Mouse (Mus musculus) ovary, postnatal 36 days (tissue): ENCODE measurements around the gene Snapc2.

Experiments
- DNase-seq: peaks from one replicate; pipeline ENCODE4 v3.0.0; 2022; ENCODE audit warnings: low spot score, mixed read lengths

The Snapc2 gene

DNA sequence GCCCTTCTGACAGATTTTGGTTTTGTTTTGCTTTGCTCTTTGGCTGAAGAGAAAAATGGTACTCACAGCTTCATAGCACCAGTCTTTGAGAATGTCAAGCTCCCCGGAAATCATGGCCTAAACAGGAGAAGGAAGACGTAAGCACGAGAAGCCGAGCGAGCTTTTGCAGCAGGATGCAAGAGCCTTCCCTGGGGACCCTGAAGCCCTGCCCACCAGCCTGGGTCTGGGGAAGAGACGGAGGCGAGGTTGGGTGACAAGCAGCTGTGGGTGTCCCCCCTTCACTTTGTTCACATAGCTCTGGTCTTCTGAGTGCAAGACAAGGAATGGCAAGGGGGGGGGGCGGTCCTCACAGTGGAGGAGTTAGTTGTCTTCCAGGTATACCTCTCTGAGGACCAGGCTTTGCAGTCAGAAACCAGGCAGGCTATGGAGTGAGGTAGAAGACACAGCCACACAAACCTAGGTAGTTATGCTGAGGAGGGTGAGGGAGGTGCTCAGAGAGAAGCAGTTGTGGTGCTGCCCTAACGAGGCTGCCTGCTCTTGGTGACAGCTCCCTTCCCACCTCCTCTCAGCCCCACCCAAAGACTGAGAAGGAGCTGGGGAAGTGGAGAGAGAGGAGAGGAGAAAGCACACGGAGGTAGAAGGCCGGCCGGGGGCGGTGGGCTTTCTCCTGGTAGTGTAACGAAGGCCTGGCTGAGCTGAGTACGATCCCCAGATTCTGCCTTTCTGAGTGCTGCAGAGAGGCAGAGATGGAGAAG, 12.5 kb downstream of the Snapc2 start:
- no peak for DNase-seq

DNA sequence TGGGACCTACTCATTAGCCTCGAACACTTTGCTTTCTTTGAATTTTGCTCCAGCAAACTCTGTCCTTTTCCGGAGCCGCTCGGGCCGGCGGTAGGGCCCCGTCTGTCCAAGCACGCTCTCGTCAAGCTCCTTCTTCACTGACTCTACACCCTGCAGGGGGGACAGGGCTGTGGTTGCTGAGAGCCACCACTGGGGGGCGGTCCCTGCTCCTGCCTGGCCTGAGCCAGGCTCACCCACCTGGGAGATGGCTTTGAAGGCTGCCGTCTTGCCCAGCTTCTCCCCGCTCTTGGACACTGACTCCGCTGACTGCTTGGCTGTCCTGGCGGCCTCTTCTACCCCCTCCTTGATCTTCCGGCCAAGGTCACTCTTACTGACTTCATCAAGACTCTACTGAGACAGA, 14.7 kb downstream of the Snapc2 start:
- no peak for DNase-seq

DNA sequence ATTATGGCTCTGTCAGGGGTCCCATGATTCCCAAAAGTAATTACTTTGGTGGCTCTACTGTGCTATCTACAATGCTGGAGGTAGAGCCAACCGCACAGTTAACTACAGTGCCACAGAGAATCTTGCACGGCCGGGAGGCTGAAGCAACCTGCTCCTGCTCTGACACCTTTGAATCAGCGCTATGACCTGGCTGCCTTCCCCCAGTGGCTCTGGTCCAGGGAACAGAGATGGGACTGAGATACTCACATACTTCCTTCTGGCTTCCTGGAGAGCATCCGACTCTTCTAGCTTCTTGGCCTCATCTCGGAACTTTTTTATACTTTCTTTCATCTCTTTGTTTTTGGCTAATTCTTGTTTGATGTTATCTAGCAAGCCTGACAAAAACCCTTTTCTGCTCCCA, 16.7 kb downstream of the Snapc2 start:
- DNase-seq = no peak

DNA sequence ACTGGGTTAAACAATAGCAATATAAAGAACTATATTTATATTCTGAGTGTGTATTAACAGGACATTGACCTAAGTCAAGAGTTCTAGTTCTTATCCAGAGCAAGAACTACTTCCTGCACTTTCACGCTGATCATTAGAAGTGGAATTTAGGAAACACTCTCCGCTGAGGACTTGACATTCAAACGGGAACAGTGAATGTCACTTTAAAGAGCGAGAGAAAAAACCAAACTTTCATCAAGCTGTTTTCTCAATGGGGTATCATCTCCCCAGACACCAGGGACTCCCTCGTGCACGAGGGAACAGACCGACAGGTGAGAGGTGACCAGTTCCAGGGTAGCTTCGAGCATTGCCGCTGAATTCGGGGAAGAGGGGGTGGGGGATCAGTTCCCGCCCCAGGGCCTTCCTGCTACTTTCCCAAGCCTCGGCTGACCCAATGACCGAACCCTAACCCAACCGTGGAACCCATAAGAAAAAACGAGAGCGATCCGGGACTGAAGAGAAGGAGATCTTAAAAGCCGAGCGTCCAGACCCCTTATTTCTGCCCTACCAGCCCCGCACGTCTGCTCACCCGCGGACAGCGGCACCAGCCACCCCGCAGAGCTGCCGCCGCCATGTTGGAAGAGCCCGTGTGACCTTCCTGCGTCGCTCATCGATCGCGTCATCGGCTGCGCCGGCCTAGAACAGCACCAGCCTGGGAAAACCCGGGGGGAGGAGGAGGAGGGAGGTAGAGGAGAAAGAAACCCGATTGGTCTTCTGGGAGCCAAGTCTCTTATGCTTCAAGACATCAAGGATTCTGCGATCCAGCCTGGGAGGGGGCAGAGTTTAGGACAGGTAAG, 22.6 kb downstream of the Snapc2 start, which contains the start of gene Timm44:
Timm44 (minus strand) TSS at position 639 of the 836 bp plus-strand sequence.
- peak; percentile 93 for DNase-seq

DNA sequence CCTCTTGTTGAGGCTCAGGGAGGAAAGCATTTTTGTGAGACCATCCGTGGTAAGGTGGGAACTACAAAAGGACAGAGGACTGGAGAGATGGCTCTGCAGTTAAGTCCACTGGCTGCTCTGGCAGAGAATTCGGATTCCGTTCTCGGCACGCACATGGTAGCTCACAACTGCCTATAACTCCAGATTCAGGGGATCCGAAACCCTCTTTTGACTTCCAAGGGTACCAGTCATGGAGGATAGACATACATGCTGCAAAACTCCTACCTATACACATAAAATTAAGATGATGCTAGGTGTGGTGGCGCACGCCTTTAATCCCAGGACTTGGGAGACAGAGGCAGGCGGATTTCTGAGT, 23.2 kb downstream of the Snapc2 start:
- DNase-seq = no peak

DNA sequence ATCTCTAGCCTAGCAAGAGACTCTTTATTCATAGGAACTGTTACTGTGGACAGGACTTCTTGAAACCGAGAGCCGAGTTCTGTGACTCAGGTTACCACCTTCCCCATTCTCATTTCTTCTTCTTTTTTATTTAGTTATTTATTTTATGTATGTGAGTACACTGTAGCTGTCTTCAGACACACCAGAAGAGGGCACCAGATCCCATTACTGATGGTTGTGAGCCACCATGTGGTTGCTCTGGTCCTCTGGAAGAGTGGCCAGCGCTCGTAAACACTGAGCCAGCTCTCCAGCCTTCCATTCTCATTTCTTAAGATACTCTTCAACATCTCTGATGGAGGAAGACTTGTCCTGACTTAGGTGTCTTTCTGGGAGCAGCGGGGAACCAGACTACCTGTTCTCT, 39.9 kb downstream of the Snapc2 start:
- DNase-seq = no peak

DNA sequence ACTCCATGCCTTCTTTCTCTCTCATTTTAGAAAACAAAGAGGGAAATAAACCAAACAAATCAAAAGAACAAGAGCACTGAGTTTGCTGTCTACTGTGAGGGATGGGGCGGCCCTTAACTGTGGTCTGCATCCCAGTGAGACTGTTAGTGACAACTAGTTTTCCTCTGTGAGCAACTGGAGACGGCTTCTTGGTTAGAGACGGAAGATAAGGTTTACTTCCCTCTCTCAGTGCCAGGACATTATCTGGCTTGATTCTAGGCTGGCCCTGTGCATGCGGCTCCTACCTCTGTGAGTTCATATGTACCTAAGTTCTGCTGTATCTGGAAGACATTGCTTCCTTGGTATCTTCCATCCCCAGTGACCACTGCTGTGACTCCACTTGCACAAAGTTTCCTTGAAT, 44.9 kb downstream of the Snapc2 start:
- DNase-seq = no peak

DNA sequence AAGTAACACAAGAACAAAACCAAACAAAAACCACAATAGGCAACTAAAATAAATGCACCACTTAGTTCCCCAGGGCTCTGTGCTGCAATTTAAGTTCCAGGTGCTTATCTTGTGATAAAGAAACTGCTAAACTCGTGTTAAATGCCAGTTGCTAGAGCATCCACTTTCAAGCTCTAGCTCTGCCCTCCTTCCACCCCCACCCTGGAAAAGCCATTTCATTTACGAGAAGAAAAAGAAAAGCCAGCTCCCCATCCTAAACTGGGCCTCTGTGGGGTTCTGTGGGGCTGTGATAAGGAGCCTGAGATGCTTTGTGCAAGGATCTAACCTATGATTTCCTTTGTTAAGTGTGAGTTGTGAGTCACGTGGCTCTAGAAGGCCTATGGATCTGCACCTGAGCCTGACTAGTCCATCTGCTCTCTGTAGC, 51.3 kb downstream of the Snapc2 start:
- no peak for DNase-seq
